Mouse (Mus musculus) MEL (cell line): ENCODE measurements around the gene Sat2.
A peak's percentile ranks its signal among the peaks of the same experiment; 100 is the strongest.

Source experiments
- CHD2 ChIP-seq: IDR thresholded peaks from 2 replicates; pipeline ENCODE4 v1.6.1; 2011; ENCODE audit warnings: low read length, improper control_type of control experiment
- CTCF ChIP-seq, 3 experiments: IDR thresholded peaks in 2 of 3; conservative IDR thresholded peaks in 1 of 3; 2 replicates each; pipeline ENCODE4 v1.5.1; 2011 to 2012; ENCODE audit warnings: low read length in 3 of 3, low read depth in 2 of 3, mild to moderate bottlenecking in 2 of 3, improper control_type of control experiment in 1 of 3, inconsistent platforms in 1 of 3, mixed read lengths in 1 of 3, moderate library complexity in 1 of 3; ENCODE audit not compliant: control insufficient read depth in 1 of 3, insufficient read depth in 1 of 3, poor library complexity in 1 of 3, severe bottlenecking in 1 of 3
- EP300 ChIP-seq, 2 experiments: IDR thresholded peaks; 2 replicates each; pipeline ENCODE4 v1.6.1; 2011; ENCODE audit warnings: improper control_type of control experiment in 2 of 2, low read length in 2 of 2, low read depth in 1 of 2, mild to moderate bottlenecking in 1 of 2
- MAFK ChIP-seq: IDR thresholded peaks from 2 replicates; pipeline ENCODE4 v1.6.1; 2011; ENCODE audit warnings: low read depth, mild to moderate bottlenecking, low read length, improper control_type of control experiment, borderline replicate concordance
- MAX ChIP-seq: IDR thresholded peaks from 2 replicates; pipeline ENCODE4 v1.6.1; 2011; ENCODE audit warnings: low read length, improper control_type of control experiment
- NELFE ChIP-seq: IDR thresholded peaks from 2 replicates; pipeline ENCODE4 v1.6.1; 2011; ENCODE audit warnings: low read depth, low read length, improper control_type of control experiment
- POLR2AphosphoS5 ChIP-seq: IDR thresholded peaks from 2 replicates; pipeline ENCODE4 v1.6.1; 2012; ENCODE audit warnings: low read depth, borderline replicate concordance, mild to moderate bottlenecking, inconsistent platforms, low read length, moderate library complexity, mixed read lengths

GRCm38 (mm10) chr11:69672211-69672706 is 50.4 kb downstream of the Sat2 start, which contains the start of gene Eif4a1:
- TF ChIP-seq POLR2AphosphoS5, result peak; percentile 88; the same call in 1 of the 2 replicates
- peak; percentile 83 for TF ChIP-seq CHD2
- TF ChIP-seq EP300 (IDR thresholded peaks at IDR 0.05; ENCODE audit: low read depth in 1 of 2, low read length in 2 of 2), result peak in 1 of 2 experiments; percentile 44; a peak in 2 of 4 replicates
- peak; percentile 100 for TF ChIP-seq MAX
- no peak for TF ChIP-seq CTCF (IDR thresholded peaks at IDR 0.05 in 2 of 3, conservative IDR thresholded peaks at IDR 0.05 in 1 of 3; ENCODE audit: control insufficient read depth in 1 of 3, insufficient read depth in 1 of 3, low read depth in 2 of 3, low read length in 3 of 3, poor library complexity in 1 of 3, severe bottlenecking in 1 of 3)
- TF ChIP-seq MAFK, result no peak
- peak; percentile 100 for TF ChIP-seq NELFE
